Mouse (Mus musculus) effector memory CD4-positive, alpha-beta T cell, adult 5 months (primary cell): ENCODE data around the gene Gm30083. TPM values are rescaled to one million over a fixed set of nuclear protein-coding genes. Genes with fewer than 3 reads are reported as not detected.

Experiments
- polyA plus RNA-seq: library from polyadenylated mRNA; unstranded; fragments of 100-300 nt; shearing (Covaris generic); gene quantifications from one replicate; pipeline ENCODE4 v1.2.1, GENCODE M21; 2017

Gm30083 gene
- not detected for polyA plus RNA-seq

GRCm38 (mm10) chr14:34015063-34015462, at the start of gene Gm30083:
Gene Gm30083, minus strand, starts transcription at chr14:34015182.

GRCm38 (mm10) chr14:34052516-34052915, 37.5 kb upstream of the Gm30083 start, which contains the start of gene Antxrl:
Gene Antxrl, plus strand, starts transcription at chr14:34052707.

GRCm38 (mm10) chr14:34016381-34016780, 1.4 kb upstream of the Gm30083 start, which contains the start of gene Gm5460:
Gene Gm5460, plus strand, starts transcription at chr14:34016758.

GRCm38 (mm10) chr14:33978604-33979059, 36.4 kb downstream of the Gm30083 start, which contains the start of gene Zfp488:
Gene Zfp488, minus strand, starts transcription at chr14:33978764.

GRCm38 (mm10) chr14:33953761-33954160, 61.2 kb downstream of the Gm30083 start, which contains the start of gene Rbp3:
Gene Rbp3, plus strand, starts transcription at chr14:33954003.

GRCm38 (mm10) chr14:33940739-33941138, 74.2 kb downstream of the Gm30083 start, which contains the start of gene Gdf2:
Gene Gdf2, plus strand, starts transcription at chr14:33941039.

Other genes starting within 250 kb of the Gm30083 start
- gene Gdf10, start 91.6 kb downstream of the Gm30083 start, polyA plus RNA-seq = not detected
- not detected for gene Gdf2, start 74.1 kb downstream of the Gm30083 start, polyA plus RNA-seq
- gene Rbp3, start 61.2 kb downstream of the Gm30083 start, polyA plus RNA-seq = not detected
- gene Zfp488, start 36.4 kb downstream of the Gm30083 start, polyA plus RNA-seq = not detected
- not detected for gene Gm5460, start 1.6 kb upstream of the Gm30083 start, polyA plus RNA-seq
- not detected for gene Antxrl, start 37.5 kb upstream of the Gm30083 start, polyA plus RNA-seq
- not detected for gene Anxa8, start 70.8 kb upstream of the Gm30083 start, polyA plus RNA-seq
- gene A630023A22Rik, start 87.6 kb upstream of the Gm30083 start, polyA plus RNA-seq = not detected
- not detected for gene Npy4r, start 137.3 kb upstream of the Gm30083 start, polyA plus RNA-seq
- not detected for gene Gprin2, start 186.5 kb upstream of the Gm30083 start, polyA plus RNA-seq
- 0.24 TPM for gene Syt15, start 204.4 kb upstream of the Gm30083 start, polyA plus RNA-seq